Mouse (Mus musculus): ENCODE data around the gene Gm10959. TPM values are rescaled to one million over a fixed set of nuclear protein-coding genes. Genes with fewer than 3 reads are reported as not detected.
"Not testable (repeated sequence)": the region's sequence is repeated elsewhere in the genome, so short reads cannot be mapped to it uniquely, and the experiment has no call there.

Gm10959 gene
- not detected in 2 replicates for polyA plus RNA-seq (2015; fragmentation: Nextera tagmentation; extraction: Ambion mirVana)

DNA sequence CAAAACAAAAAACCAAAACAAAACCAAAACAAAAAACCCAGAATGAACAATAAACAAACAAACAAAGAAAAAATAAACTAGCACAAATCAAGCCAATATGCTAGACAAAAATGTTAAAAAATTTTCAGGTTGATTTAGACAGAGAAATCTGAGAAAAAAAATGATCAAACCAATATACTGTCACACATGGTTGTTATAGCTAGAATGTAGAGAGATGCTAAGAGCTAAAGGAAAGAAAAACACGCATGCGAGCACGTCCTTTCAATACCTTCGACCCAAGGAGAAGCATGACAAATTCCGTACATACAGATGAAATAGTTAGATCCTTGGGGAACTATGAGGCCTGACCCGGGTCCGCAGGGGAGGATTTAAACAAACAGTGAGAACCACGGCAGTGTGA, at the start of gene Gm10959:
Gene Gm10959, minus strand, starts transcription at position 101 of the 400 bp plus-strand sequence.
- Histone ChIP-seq H3K4me2 (ENCODE audit: low read depth, low read length) (no peak within 1 kb of the TSS), H3K9me3 (replicated peaks; ENCODE audit: control insufficient read depth, low read length) (no peaks in the 10 kb centered on the region), H3K36me3 (ENCODE audit: control insufficient read depth, insufficient read depth) (no peaks in the 10 kb centered on the region), H3K27ac (ENCODE audit: low read length) (no peak within 1 kb of the TSS), H3K9ac (ENCODE audit: low read depth, low read length) (no peak within 1 kb of the TSS), H3K4me3 (ENCODE audit: low read depth, low read length) (no peak within 1 kb of the TSS), H3K27me3 (ENCODE audit: control insufficient read depth, insufficient read depth, low read depth, low read length) (no peaks in the 10 kb centered on the region), H3K4me1 (ENCODE audit: control insufficient read depth, low read depth, low read length) (peaks cover 7% of the 10 kb centered on the region)
- no peak for ATAC-seq (ENCODE audit: low read depth)
- 79% methylated on average over 8 of the region's 8 CpGs for WGBS (ENCODE audit: insufficient replicate concordance)

DNA sequence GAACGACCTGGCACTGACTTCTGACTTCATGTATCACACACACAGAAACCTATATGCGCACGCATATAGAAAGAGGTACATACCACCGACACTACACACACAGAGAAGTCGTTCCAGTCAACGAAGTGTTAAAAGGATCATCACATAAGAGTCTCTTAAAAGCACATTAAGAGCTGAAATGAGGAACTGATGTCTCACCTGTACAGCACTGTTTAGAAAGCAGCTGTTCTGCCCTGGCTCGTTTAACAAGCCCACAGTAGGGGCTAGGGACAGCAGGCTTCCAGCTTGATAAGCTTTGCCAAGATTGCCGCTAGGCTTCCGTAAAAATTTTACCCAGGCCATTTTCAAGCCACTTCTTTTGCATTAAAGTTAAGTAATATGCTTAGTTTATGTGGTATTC, 49.2 kb upstream of the Gm10959 start:
- H3K36me3 ChIP-seq (ENCODE audit: control insufficient read depth, insufficient read depth): no peaks in the 10 kb centered on the region; the same call in 1 of the 2 replicates
- no peak overlapping the region for H3K4me2 ChIP-seq (ENCODE audit: low read depth, low read length)
- no peaks in the 10 kb centered on the region for H3K9me3 ChIP-seq (replicated peaks; ENCODE audit: control insufficient read depth, low read length)
- no peak for ATAC-seq (ENCODE audit: low read depth)
- H3K4me3 ChIP-seq (ENCODE audit: low read depth, low read length): no peak overlapping the region
- no peaks in the 10 kb centered on the region; the same call in 1 of the 2 replicates for H3K4me1 ChIP-seq (ENCODE audit: control insufficient read depth, low read depth, low read length)
- H3K9ac ChIP-seq (ENCODE audit: low read depth, low read length): no peak overlapping the region
- 81% methylated on average over 9 of the region's 9 CpGs for WGBS (ENCODE audit: insufficient replicate concordance)
- H3K27me3 ChIP-seq (ENCODE audit: control insufficient read depth, insufficient read depth, low read depth, low read length): no peaks in the 10 kb centered on the region
- no peak overlapping the region for H3K27ac ChIP-seq (ENCODE audit: low read length)

DNA sequence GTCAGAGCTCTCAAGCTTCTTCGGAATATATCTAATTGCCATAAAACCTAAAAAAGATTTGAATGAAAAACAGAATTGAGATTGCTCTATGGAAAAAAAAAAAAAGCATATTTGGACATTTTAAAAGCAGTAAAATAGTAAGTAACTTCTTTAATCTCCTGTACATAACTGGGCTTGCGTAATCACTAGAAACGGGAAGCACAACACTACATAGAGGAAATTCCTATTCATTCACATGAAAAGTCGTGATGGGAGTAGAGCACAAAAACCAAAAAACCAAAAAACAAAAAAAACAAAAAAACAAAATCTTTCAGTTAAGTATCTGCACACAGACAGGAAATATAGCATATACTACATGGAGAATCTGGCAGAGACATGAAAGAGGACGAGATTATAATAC, 45.1 kb upstream of the Gm10959 start:
- Histone ChIP-seq H3K27ac (ENCODE audit: low read length) (no peak overlapping the region), H3K27me3 (ENCODE audit: control insufficient read depth, insufficient read depth, low read depth, low read length) (no peaks in the 10 kb centered on the region), H3K4me2 (ENCODE audit: low read depth, low read length) (no peak overlapping the region), H3K9me3 (replicated peaks; ENCODE audit: control insufficient read depth, low read length) (no peaks in the 10 kb centered on the region), H3K9ac (ENCODE audit: low read depth, low read length) (no peak overlapping the region), H3K4me3 (ENCODE audit: low read depth, low read length) (no peak overlapping the region), H3K4me1 (ENCODE audit: control insufficient read depth, low read depth, low read length) (no peaks in the 10 kb centered on the region), H3K36me3 (ENCODE audit: control insufficient read depth, insufficient read depth) (peaks cover 4% of the 10 kb centered on the region)
- WGBS (ENCODE audit: insufficient replicate concordance): 47% methylated on average over 5 of the region's 5 CpGs
- ATAC-seq (ENCODE audit: low read depth): no peak

DNA sequence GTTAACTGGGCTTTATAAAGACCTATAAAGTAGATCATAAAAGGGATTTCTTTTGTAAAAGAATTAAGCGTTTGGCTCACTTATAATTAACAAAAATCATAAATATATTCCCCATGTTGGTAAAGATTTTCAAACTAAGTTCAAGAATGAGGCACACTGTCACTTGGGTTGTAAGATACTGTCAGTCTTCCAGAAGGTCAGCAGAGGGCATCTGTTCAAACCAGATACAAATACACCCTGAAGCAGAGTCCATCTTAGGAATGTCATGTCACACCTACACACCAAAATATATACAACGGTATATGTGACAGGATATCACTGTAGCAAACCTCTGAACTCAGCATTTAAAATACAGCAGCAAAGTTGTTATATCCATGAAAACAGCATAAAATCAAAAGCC, 31.0 kb upstream of the Gm10959 start:
- no peak for ATAC-seq (ENCODE audit: low read depth)
- 73% methylated on average over 2 of the region's 2 CpGs for WGBS (ENCODE audit: insufficient replicate concordance)
- Histone ChIP-seq H3K4me1 (ENCODE audit: control insufficient read depth, low read depth, low read length) (no peaks in the 10 kb centered on the region), H3K4me2 (ENCODE audit: low read depth, low read length) (no peak overlapping the region), H3K9me3 (replicated peaks; ENCODE audit: control insufficient read depth, low read length) (no peaks in the 10 kb centered on the region), H3K27ac (ENCODE audit: low read length) (no peak overlapping the region), H3K27me3 (ENCODE audit: control insufficient read depth, insufficient read depth, low read depth, low read length) (no peaks in the 10 kb centered on the region), H3K36me3 (ENCODE audit: control insufficient read depth, insufficient read depth) (no peaks in the 10 kb centered on the region), H3K4me3 (ENCODE audit: low read depth, low read length) (no peak overlapping the region), H3K9ac (ENCODE audit: low read depth, low read length) (no peak overlapping the region)

DNA sequence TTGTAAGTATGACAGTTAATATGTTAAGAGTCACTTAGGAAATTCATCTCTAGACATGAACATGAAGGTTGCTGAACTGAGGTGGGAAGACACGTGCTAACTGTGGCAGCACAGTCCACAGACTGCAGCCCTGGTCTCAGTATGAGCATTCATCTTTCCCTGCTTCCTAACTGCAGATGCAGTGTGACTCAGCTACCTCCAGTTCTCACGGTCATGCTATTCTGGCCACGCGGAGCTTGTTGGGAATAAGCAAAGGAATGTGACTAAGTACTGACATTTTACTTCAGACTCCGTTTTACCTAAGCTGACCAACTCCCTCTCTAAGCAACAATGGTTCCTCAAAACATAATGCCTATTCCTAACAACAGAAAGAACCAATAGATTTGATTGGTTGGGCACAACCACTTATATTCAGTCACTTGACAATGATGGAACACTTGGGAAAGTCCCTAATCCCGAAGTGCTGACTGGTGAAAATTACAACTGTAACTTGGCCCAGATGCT, 24.3 kb upstream of the Gm10959 start:
- 65% methylated on average over 6 of the region's 6 CpGs for WGBS (ENCODE audit: insufficient replicate concordance)

DNA sequence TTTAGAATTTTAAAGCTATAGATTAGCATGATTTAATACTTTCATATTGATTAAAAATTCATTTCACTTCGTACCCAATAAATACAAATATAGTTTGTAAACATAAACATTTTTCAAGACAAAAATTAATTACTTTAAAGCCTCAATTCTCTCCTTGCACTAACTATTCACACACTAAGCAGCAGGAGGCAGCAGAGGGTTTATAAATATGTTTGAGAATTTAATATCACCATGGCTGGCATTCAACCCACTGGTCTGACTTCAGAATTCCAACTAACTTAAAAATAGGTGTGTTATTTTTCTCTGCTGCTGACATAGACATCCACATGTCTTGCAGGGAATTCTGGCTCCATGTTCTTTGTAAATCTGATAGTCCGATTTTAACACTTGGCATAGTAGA, 20.1 kb upstream of the Gm10959 start:
- H3K9me3 ChIP-seq (replicated peaks; ENCODE audit: control insufficient read depth, low read length): no peaks in the 10 kb centered on the region
- no peak overlapping the region for H3K4me3 ChIP-seq (ENCODE audit: low read depth, low read length)
- no peak for ATAC-seq (ENCODE audit: low read depth)
- no peaks in the 10 kb centered on the region for H3K27me3 ChIP-seq (ENCODE audit: control insufficient read depth, insufficient read depth, low read depth, low read length)
- no peak overlapping the region for H3K27ac ChIP-seq (ENCODE audit: low read length)
- H3K4me1 ChIP-seq (ENCODE audit: control insufficient read depth, low read depth, low read length): no peaks in the 10 kb centered on the region
- no peak overlapping the region for H3K4me2 ChIP-seq (ENCODE audit: low read depth, low read length)
- 54% methylated on average over 2 of the region's 2 CpGs for WGBS (ENCODE audit: insufficient replicate concordance)
- peaks cover under 1% of the 10 kb centered on the region for H3K36me3 ChIP-seq (ENCODE audit: control insufficient read depth, insufficient read depth)
- H3K9ac ChIP-seq (ENCODE audit: low read depth, low read length): no peak overlapping the region

More for the DNA sequence above, 24.3 kb upstream of the Gm10959 start:
- ATAC-seq (ENCODE audit: low read depth): no peak
- no peaks in the 10 kb centered on the region for H3K27me3 ChIP-seq (ENCODE audit: control insufficient read depth, insufficient read depth, low read depth, low read length)
- no peak overlapping the region for H3K4me3 ChIP-seq (ENCODE audit: low read depth, low read length)
- H3K9ac ChIP-seq (ENCODE audit: low read depth, low read length): no peak overlapping the region
- no peak overlapping the region for H3K27ac ChIP-seq (ENCODE audit: low read length)
- no peaks in the 10 kb centered on the region for H3K4me1 ChIP-seq (ENCODE audit: control insufficient read depth, low read depth, low read length)
- H3K4me2 ChIP-seq (ENCODE audit: low read depth, low read length): no peak overlapping the region
- H3K9me3 ChIP-seq (replicated peaks; ENCODE audit: control insufficient read depth, low read length): no peaks in the 10 kb centered on the region
- no peaks in the 10 kb centered on the region for H3K36me3 ChIP-seq (ENCODE audit: control insufficient read depth, insufficient read depth)

DNA sequence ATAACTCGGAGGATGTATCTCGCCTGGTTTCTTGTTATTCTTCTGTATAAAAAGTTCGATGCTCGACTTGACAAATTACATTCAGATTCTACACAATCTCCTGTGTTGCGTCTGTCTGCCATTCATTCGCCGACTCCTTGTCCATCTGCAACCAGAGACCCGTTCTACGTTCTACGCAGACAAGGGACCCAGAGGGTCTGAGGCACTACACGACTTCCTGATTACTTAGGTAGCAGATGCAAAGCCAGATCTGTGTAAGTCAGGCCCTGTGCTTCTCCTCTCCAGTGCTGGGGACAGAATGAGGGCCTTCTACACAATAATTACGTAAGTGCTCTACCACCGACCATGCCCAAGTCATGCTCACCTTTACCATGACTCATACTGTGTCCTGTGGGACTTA, 18.0 kb upstream of the Gm10959 start:
- H3K36me3 ChIP-seq (ENCODE audit: control insufficient read depth, insufficient read depth); H3K27ac ChIP-seq (ENCODE audit: low read length); H3K4me2 ChIP-seq (ENCODE audit: low read depth, low read length); H3K4me1 ChIP-seq (ENCODE audit: control insufficient read depth, low read depth, low read length); H3K27me3 ChIP-seq (ENCODE audit: control insufficient read depth, insufficient read depth, low read depth, low read length); H3K9ac ChIP-seq (ENCODE audit: low read depth, low read length); ATAC-seq (ENCODE audit: low read depth); H3K9me3 ChIP-seq (replicated peaks; ENCODE audit: control insufficient read depth, low read length); H3K4me3 ChIP-seq (ENCODE audit: low read depth, low read length): not testable (repeated sequence)
- WGBS (ENCODE audit: insufficient replicate concordance): 79% methylated on average over 13 of the region's 13 CpGs

DNA sequence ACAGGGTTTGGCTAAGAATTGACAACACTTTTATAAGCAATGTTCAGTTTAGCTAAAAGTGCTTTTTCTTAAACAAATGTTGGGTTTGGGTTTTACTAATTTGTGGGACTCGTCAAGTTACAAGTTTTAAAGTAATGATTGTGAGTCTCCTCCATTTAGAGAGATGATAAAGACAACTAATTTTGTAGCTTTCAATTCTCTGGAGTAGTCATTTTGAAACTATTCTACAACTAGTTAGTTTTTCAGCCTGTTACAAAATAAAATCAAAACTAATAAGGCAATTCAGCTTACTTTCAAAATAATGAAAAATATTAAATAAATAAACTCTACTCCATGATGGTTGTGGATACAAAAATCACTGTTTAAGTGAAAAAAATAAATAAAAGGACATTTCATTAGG, 13.3 kb upstream of the Gm10959 start:
- 65% methylated on average over 1 of the region's 1 CpGs for WGBS (ENCODE audit: insufficient replicate concordance)
- no peaks in the 10 kb centered on the region for H3K4me1 ChIP-seq (ENCODE audit: control insufficient read depth, low read depth, low read length)
- peaks cover 5% of the 10 kb centered on the region for H3K36me3 ChIP-seq (ENCODE audit: control insufficient read depth, insufficient read depth)
- no peak overlapping the region for H3K4me2 ChIP-seq (ENCODE audit: low read depth, low read length)
- H3K9me3 ChIP-seq (replicated peaks; ENCODE audit: control insufficient read depth, low read length): no peaks in the 10 kb centered on the region
- ATAC-seq (ENCODE audit: low read depth): no peak
- H3K9ac ChIP-seq (ENCODE audit: low read depth, low read length): no peak overlapping the region
- no peak overlapping the region for H3K4me3 ChIP-seq (ENCODE audit: low read depth, low read length)
- no peaks in the 10 kb centered on the region for H3K27me3 ChIP-seq (ENCODE audit: control insufficient read depth, insufficient read depth, low read depth, low read length)
- no peak overlapping the region for H3K27ac ChIP-seq (ENCODE audit: low read length)

DNA sequence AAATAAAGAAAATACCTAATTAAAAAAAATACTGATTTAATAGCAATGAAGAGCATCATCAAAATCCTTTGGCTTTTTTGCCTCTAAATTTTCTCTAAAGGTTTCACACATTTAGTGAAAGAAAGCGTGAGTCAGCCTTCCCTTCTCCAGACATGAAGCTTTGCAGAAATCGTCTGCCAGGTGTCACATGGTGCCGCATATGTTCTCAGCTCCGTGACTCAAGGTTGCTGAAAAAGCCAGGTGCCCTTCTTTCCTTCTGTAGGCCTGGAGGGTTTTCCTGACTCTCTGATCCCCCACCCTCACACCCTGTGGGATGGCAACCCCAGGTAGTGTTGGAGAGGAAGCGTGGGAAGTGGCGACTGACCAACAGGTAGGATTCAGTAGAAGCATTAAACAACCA, 10.6 kb upstream of the Gm10959 start:
- Histone ChIP-seq H3K9ac (ENCODE audit: low read depth, low read length) (no peak overlapping the region), H3K36me3 (ENCODE audit: control insufficient read depth, insufficient read depth) (peaks cover 5% of the 10 kb centered on the region), H3K27me3 (ENCODE audit: control insufficient read depth, insufficient read depth, low read depth, low read length) (no peaks in the 10 kb centered on the region), H3K4me3 (ENCODE audit: low read depth, low read length) (no peak overlapping the region), H3K4me2 (ENCODE audit: low read depth, low read length) (no peak overlapping the region), H3K9me3 (replicated peaks; ENCODE audit: control insufficient read depth, low read length) (no peaks in the 10 kb centered on the region), H3K27ac (ENCODE audit: low read length) (no peak overlapping the region), H3K4me1 (ENCODE audit: control insufficient read depth, low read depth, low read length) (peaks cover 3% of the 10 kb centered on the region; the same call in 1 of the 2 replicates)
- 78% methylated on average over 6 of the region's 6 CpGs for WGBS (ENCODE audit: insufficient replicate concordance)
- no peak for ATAC-seq (ENCODE audit: low read depth)

All from liver, embryonic 16.5 days (tissue).